Mouse (Mus musculus): Measurements from ENCODE around the gene Stard9. TPM values are rescaled to one million over a fixed set of nuclear protein-coding genes. Genes with fewer than 3 reads are reported as not detected.

Stard9 gene
- polyA plus RNA-seq (2012) = 0.30 and 0.31 TPM in 2 replicates

GRCm38 (mm10) chr2:120628886-120629735 is at the start of gene Stard9:
TSS of gene Stard9 (plus strand) at chr2:120629121.

GRCm38 (mm10) chr2:120608830-120609723 is 19.8 kb upstream of the Stard9 start, which contains the start of the genes Haus2 and Lrrc57:
TSS of gene Haus2 (plus strand) at chr2:120609383.
TSS of gene Lrrc57 (minus strand) at chr2:120609520.

Other genes starting within 250 kb of the Stard9 start
- gene Ganc, start 225.2 kb upstream of the Stard9 start, polyA plus RNA-seq (2012) = 2.9 and 4.1 TPM in 2 replicates
- 2.0 TPM in 2 replicates for gene Tmem87a, start 225.0 kb upstream of the Stard9 start, polyA plus RNA-seq (2012)
- gene Capn3, start 173.1 kb upstream of the Stard9 start, polyA plus RNA-seq (2012) = 0.29 and 0.46 TPM in 2 replicates
- 36.5 and 45.0 TPM in 2 replicates for gene Zfp106, start 65.3 kb upstream of the Stard9 start, polyA plus RNA-seq (2012)
- 8.8 and 11.2 TPM in 2 replicates for gene Snap23, start 61.5 kb upstream of the Stard9 start, polyA plus RNA-seq (2012)
- 2.6 and 2.7 TPM in 2 replicates for gene Haus2, start 19.7 kb upstream of the Stard9 start, polyA plus RNA-seq (2012)
- 1.7 and 1.9 TPM in 2 replicates for gene Lrrc57, start 19.6 kb upstream of the Stard9 start, polyA plus RNA-seq (2012)
- gene Cdan1, start 221.0 kb downstream of the Stard9 start, polyA plus RNA-seq (2012) = 73.5 and 80.9 TPM in 2 replicates
- gene Ttbk2, start 221.5 kb downstream of the Stard9 start, polyA plus RNA-seq (2012) = 2.0 and 2.6 TPM in 2 replicates